Mouse (Mus musculus): ENCODE measurements around the gene Dpm1. TPM values are rescaled to one million over a fixed set of nuclear protein-coding genes. Genes with fewer than 3 reads are reported as not detected.

The Dpm1 gene
- polyA plus RNA-seq, 1 experiment from 2014 or later, result 71.7 TPM

DNA sequence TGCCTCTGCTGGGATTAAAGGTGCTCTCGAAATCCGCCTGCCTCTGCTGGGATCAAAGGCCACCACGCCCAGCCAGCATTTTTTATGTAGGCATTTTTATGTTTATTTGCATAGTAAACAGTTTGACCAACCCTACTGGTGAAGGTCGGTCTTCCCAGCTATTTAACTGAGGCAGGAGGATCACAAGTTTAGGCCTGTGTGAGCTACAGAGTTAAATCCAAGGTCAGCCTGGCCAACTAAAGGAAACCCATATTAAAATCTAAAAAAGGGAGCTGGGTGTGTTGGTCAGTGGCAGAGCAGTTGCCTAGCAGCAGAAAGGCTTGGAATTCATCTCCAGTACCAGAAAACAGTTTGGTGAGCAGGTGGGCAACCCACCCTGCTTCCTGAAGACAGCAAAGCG lies 2.9 kb upstream of the Dpm1 start:
- Histone ChIP-seq H3K4me1 (ENCODE audit: control insufficient read depth, insufficient read depth, low read length) (peaks cover 17% of the 10 kb centered on the region), H3K36me3 (ENCODE audit: control insufficient read depth, insufficient read depth, low read length) (peaks cover 19% of the 10 kb centered on the region), H3K27me3 (replicated peaks; ENCODE audit: control insufficient read depth, insufficient read depth, low read length) (no peaks in the 10 kb centered on the region), H3K9me3 (replicated peaks; ENCODE audit: control insufficient read depth, low read length) (no peaks in the 10 kb centered on the region), H3K4me2 (ENCODE audit: low read length) (no peak overlapping the region), H3K27ac (ENCODE audit: low read depth, low read length) (no peak overlapping the region), H3K9ac (ENCODE audit: low read length) (no peak overlapping the region), H3K4me3 (ENCODE audit: low read depth, low read length) (no peak overlapping the region)
- WGBS, result 92% methylated on average over 5 of the region's 5 CpGs
- DNase-seq (ENCODE audit: low spot score) (no peak), ATAC-seq (no peak)

GRCm38 (mm10) chr2:168231471-168231829 lies 1.1 kb upstream of the Dpm1 start:
- Histone ChIP-seq H3K4me2 (ENCODE audit: low read length) (peak overlapping the region; percentile 98), H3K4me3 (ENCODE audit: low read depth, low read length) (peak overlapping the region; percentile 99), H3K27ac (ENCODE audit: low read depth, low read length) (0 out of 2 replicates have a peak overlapping the region, but pooled peaks have one; percentile 91), H3K4me1 (ENCODE audit: control insufficient read depth, insufficient read depth, low read length) (peaks cover 17% of the 10 kb centered on the region), H3K9me3 (replicated peaks; ENCODE audit: control insufficient read depth, low read length) (no peaks in the 10 kb centered on the region), H3K36me3 (ENCODE audit: control insufficient read depth, insufficient read depth, low read length) (peaks cover 28% of the 10 kb centered on the region), H3K27me3 (replicated peaks; ENCODE audit: control insufficient read depth, insufficient read depth, low read length) (no peaks in the 10 kb centered on the region), H3K9ac (ENCODE audit: low read length) (peak overlapping the region; percentile 91)
- WGBS, result 69% methylated on average over 33 of the region's 33 CpGs
- ATAC-seq (no peak), DNase-seq (ENCODE audit: low spot score) (no peak)

DNA sequence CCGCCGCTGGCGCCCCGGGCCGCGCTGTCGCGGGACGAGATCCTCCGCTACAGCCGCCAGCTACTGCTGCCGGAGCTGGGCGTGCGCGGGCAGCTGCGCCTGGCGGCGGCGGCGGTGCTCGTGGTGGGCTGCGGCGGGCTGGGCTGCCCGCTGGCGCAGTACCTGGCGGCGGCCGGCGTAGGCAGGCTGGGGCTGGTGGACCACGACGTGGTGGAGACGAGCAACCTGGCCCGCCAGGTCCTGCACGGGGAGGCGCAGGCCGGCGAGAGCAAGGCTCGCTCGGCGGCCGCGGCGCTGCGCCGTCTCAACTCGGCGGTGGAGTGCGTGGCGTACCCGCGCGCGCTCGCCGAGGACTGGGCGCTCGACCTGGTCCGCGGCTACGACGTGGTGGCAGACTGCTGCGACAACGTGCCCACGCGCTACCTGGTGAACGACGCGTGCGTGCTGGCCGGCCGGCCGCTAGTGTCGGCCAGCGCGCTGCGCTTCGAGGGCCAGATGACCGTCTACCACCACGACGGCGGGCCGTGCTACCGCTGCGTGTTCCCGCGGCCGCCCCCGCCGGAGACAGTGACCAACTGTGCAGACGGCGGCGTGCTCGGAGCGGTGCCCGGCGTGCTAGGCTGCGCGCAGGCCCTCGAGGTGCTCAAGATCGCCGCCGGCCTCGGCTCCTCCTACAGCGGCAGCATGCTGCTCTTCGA lies 531 bp upstream of the Dpm1 start:
- Histone ChIP-seq H3K4me2 (ENCODE audit: low read length) (peak overlapping the region; percentile 98), H3K4me3 (ENCODE audit: low read depth, low read length) (peak overlapping the region; percentile 99), H3K9ac (ENCODE audit: low read length) (peak overlapping the region; percentile 91), H3K36me3 (ENCODE audit: control insufficient read depth, insufficient read depth, low read length) (peaks cover 33% of the 10 kb centered on the region), H3K27ac (ENCODE audit: low read depth, low read length) (peak overlapping the region; percentile 91), H3K27me3 (replicated peaks; ENCODE audit: control insufficient read depth, insufficient read depth, low read length) (no peaks in the 10 kb centered on the region), H3K4me1 (ENCODE audit: control insufficient read depth, insufficient read depth, low read length) (peaks cover 17% of the 10 kb centered on the region), H3K9me3 (replicated peaks; ENCODE audit: control insufficient read depth, low read length) (no peaks in the 10 kb centered on the region)
- DNase-seq (ENCODE audit: low spot score) (no peak), ATAC-seq (peak; percentile 71)
- WGBS, result 5% methylated on average over 80 of the region's 105 CpGs

DNA sequence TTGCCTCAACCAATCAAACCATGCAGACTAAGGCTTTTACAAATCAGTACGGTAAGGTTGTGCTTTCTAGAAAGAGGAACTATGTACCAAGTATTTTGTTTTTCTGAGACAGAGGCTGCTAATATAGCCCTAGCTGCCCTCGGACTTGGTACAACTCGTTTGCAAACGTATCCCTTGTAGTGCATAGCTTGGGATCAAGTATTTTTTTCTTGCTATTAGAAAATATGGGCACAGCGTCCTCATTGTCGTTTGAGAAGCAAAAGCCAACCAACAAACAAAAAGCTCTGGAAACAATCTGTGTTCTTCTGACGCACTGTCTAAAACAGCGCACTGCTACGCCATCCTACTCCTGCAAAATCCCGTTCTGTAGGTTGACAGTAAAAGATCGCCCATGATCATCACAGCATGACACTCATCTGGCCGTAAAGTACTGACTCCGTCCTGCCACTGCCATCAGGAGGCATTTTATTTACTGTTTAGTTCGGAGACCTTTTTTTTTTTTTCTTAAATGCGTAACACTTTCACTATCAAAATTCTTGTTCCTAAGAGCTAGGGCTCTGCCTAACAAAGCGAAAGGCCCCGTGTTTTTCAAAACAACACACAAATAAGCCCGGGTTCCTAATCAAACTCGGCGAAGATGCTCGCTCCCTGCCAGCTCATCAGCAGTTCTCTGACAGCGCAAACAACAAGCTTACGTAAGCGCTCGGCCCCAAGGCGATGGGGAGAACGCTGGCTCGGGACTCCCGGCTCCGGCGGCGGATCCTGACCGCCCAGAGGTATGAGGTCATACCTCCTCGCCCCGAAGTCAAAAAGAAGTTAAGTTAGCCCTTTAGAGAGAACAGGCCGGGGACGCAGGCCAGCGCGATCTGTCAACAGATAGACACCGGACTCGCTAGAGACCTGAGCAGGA lies 1.0 kb downstream of the Dpm1 start:
- ATAC-seq (peak; percentile 11; the same call in 1 of the 2 replicates), DNase-seq (ENCODE audit: low spot score) (no peak)
- Histone ChIP-seq H3K27ac (ENCODE audit: low read depth, low read length) (0 out of 2 replicates have a peak overlapping the region, but pooled peaks have one; percentile 91), H3K9ac (ENCODE audit: low read length) (peak overlapping the region; percentile 91), H3K4me2 (ENCODE audit: low read length) (peak overlapping the region; percentile 98), H3K27me3 (replicated peaks; ENCODE audit: control insufficient read depth, insufficient read depth, low read length) (no peaks in the 10 kb centered on the region), H3K4me3 (ENCODE audit: low read depth, low read length) (peak overlapping the region; percentile 99), H3K36me3 (ENCODE audit: control insufficient read depth, insufficient read depth, low read length) (peaks cover 46% of the 10 kb centered on the region), H3K9me3 (replicated peaks; ENCODE audit: control insufficient read depth, low read length) (no peaks in the 10 kb centered on the region), H3K4me1 (ENCODE audit: control insufficient read depth, insufficient read depth, low read length) (peaks cover 17% of the 10 kb centered on the region)
- WGBS, result 20% methylated on average over 41 of the region's 41 CpGs

DNA sequence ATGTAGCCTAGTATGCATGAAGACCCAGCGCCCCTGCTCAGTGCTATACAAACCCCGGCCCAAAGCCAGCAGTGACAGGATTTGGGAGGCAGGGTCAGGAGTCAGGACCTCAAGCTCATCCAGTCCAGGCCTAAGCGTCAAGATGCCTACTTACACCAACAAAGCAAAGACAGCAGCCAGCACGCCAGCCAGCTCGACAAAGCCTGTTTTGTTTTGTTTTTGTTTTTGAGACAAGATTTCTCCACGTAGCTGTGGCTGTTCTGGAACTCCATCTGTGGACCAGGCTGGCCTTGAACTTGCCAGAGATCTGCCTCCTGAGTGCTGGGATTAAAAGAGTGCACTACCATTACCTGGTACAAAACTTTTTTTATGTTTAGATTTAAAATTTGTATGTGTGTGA lies 7.1 kb downstream of the Dpm1 start:
- DNase-seq (ENCODE audit: low spot score) (no peak), ATAC-seq (no peak)
- H3K27me3 ChIP-seq (replicated peaks; ENCODE audit: control insufficient read depth, insufficient read depth, low read length), result no peaks in the 10 kb centered on the region
- no peaks in the 10 kb centered on the region for H3K9me3 ChIP-seq (replicated peaks; ENCODE audit: control insufficient read depth, low read length)
- no peak overlapping the region for H3K4me3 ChIP-seq (ENCODE audit: low read depth, low read length)
- H3K9ac ChIP-seq (ENCODE audit: low read length), result no peak overlapping the region
- no peaks in the 10 kb centered on the region for H3K4me1 ChIP-seq (ENCODE audit: control insufficient read depth, insufficient read depth, low read length)
- H3K27ac ChIP-seq (ENCODE audit: low read depth, low read length), result no peak overlapping the region
- H3K36me3 ChIP-seq (ENCODE audit: control insufficient read depth, insufficient read depth, low read length), result peaks cover 80% of the 10 kb centered on the region
- WGBS, result 90% methylated on average over 6 of the region's 6 CpGs
- H3K4me2 ChIP-seq (ENCODE audit: low read length), result no peak overlapping the region

GRCm38 (mm10) chr2:168213788-168214397 lies 16.5 kb downstream of the Dpm1 start:
- Histone ChIP-seq H3K27me3 (replicated peaks; ENCODE audit: control insufficient read depth, insufficient read depth, low read length) (no peaks in the 10 kb centered on the region), H3K4me1 (ENCODE audit: control insufficient read depth, insufficient read depth, low read length) (no peaks in the 10 kb centered on the region), H3K9me3 (replicated peaks; ENCODE audit: control insufficient read depth, low read length) (no peaks in the 10 kb centered on the region), H3K36me3 (ENCODE audit: control insufficient read depth, insufficient read depth, low read length) (peaks cover 88% of the 10 kb centered on the region), H3K4me3 (ENCODE audit: low read depth, low read length) (no peak overlapping the region), H3K4me2 (ENCODE audit: low read length) (no peak overlapping the region), H3K9ac (ENCODE audit: low read length) (no peak overlapping the region), H3K27ac (ENCODE audit: low read depth, low read length) (no peak overlapping the region)
- DNase-seq (ENCODE audit: low spot score), result no peak
- no peak for ATAC-seq
- 37% methylated on average over 5 of the region's 5 CpGs for WGBS

GRCm38 (mm10) chr2:168207883-168208282 lies 22.5 kb downstream of the Dpm1 start:
- Histone ChIP-seq H3K9me3 (replicated peaks; ENCODE audit: control insufficient read depth, low read length) (no peaks in the 10 kb centered on the region), H3K27me3 (replicated peaks; ENCODE audit: control insufficient read depth, insufficient read depth, low read length) (no peaks in the 10 kb centered on the region), H3K4me1 (ENCODE audit: control insufficient read depth, insufficient read depth, low read length) (peaks cover 13% of the 10 kb centered on the region), H3K9ac (ENCODE audit: low read length) (no peak overlapping the region), H3K4me2 (ENCODE audit: low read length) (peak overlapping the region; percentile 47; the same call in 1 of the 2 replicates), H3K36me3 (ENCODE audit: control insufficient read depth, insufficient read depth, low read length) (peaks cover 55% of the 10 kb centered on the region), H3K4me3 (ENCODE audit: low read depth, low read length) (no peak overlapping the region), H3K27ac (ENCODE audit: low read depth, low read length) (peak overlapping the region; percentile 99)
- 95% methylated on average over 3 of the region's 3 CpGs for WGBS
- ATAC-seq, result no peak
- DNase-seq (ENCODE audit: low spot score), result no peak

DNA sequence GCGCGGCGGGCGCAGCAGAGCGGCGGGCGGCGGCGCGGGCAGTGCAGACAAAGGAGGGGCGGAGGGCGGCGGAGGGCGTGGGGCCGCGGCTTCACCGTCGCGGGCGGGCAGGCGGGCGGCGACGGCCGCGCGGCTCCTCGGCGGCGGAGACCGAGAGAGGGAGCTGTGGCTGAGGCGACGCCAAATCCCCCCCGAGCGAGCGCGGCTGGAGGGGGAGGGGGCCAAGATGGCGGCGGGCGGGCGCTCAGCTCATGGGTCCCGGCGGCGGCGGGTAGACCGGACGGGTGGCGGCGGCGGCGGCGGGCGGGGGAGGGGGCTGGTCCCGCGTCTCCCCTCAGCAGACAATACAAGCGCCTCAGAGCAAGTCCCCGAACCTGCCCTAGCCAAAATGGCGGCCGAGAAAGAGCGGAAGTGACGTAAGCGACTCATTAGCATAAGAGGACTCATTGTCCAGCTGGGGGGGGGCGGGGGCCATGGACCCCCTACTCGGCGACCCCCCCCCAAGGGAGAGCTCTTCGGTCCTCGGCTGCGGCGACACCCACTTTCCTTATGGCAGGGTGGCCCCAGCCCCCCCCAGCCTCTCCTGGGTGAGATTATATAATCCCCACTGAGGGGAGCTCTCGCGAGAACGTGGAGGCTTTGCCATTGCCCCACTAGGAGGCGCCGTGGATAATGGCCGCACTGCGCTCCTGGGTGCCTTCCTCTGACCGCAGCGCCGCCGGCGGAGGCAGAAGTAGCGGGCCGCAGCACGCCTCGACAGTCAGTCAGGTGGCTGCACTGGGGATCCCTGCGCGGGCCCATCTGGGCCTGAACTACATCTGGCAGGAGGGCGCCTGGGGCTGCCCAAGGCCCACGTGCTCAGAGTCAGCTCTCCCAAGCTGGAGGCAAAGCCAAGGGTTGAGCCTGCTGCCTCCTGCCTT lies 23.4 kb downstream of the Dpm1 start, which contains the start of gene Adnp:
TSS of gene Adnp (minus strand) at position 388 of the 920 bp plus-strand sequence.
- H3K4me1 ChIP-seq (ENCODE audit: control insufficient read depth, insufficient read depth, low read length), result peaks cover 15% of the 10 kb centered on the region
- under 1% methylated on average over 44 of the region's 89 CpGs for WGBS
- no peaks in the 10 kb centered on the region for H3K9me3 ChIP-seq (replicated peaks; ENCODE audit: control insufficient read depth, low read length)
- DNase-seq (ENCODE audit: low spot score) (peak; percentile 98), ATAC-seq (peak; percentile 91)
- peak within 1 kb of the TSS; percentile 86 for H3K4me2 ChIP-seq (ENCODE audit: low read length)
- no peaks in the 10 kb centered on the region for H3K27me3 ChIP-seq (replicated peaks; ENCODE audit: control insufficient read depth, insufficient read depth, low read length)
- H3K27ac ChIP-seq (ENCODE audit: low read depth, low read length), result peak within 1 kb of the TSS; percentile 99
- peaks cover 51% of the 10 kb centered on the region for H3K36me3 ChIP-seq (ENCODE audit: control insufficient read depth, insufficient read depth, low read length)
- H3K4me3 ChIP-seq (ENCODE audit: low read depth, low read length), result peak within 1 kb of the TSS; percentile 99
- peak within 1 kb of the TSS; percentile 100 for H3K9ac ChIP-seq (ENCODE audit: low read length)

All from forebrain, embryonic 14.5 days (tissue).